Mouse (Mus musculus) neural tube, embryonic 11.5 days (tissue): ENCODE results near the gene Prkab1. TPM values are rescaled to one million over a fixed set of nuclear protein-coding genes. Genes with fewer than 3 reads are reported as not detected.
A peak's percentile ranks its signal among the peaks of the same experiment; 100 is the strongest.

ENCODE experiments used
- ATAC-seq: fragments of 200-750 bp; cut with Nextera tagmentation; 2 replicates; pipeline ENCODE4 v1.8.0; 2017; ENCODE audit warnings: moderate number of reproducible peaks, mild to moderate bottlenecking, moderate TSS enrichment, moderate library complexity; ENCODE audit not compliant: insufficient read depth, low FRiP score, low TSS enrichment
- DNase-seq: peaks from one replicate; pipeline ENCODE4 v3.0.0-alpha.2; 2015; ENCODE audit warnings: low spot score
- H3K27ac ChIP-seq: fragments of 300-500 bp; sonication (generic); 2 replicates; pipeline ENCODE4 v1.5.1; 2014; ENCODE audit warnings: low read depth, mild to moderate bottlenecking, low read length
- H3K27me3 ChIP-seq: fragments of 300-500 bp; sonication (generic); 2 replicates; pipeline ENCODE4 v1.6.1; 2014; ENCODE audit warnings: mild to moderate bottlenecking, low read length, mixed read lengths; ENCODE audit not compliant: control insufficient read depth, insufficient read depth
- H3K36me3 ChIP-seq: fragments of 300-500 bp; sonication (generic); 2 replicates; pipeline ENCODE4 v1.6.1; 2014; ENCODE audit warnings: mild to moderate bottlenecking, low read length, moderate library complexity, mixed read lengths; ENCODE audit not compliant: control insufficient read depth, insufficient read depth
- H3K4me1 ChIP-seq: fragments of 300-500 bp; sonication (generic); 2 replicates; pipeline ENCODE4 v1.6.1; 2014; ENCODE audit warnings: low read length, mixed read lengths; ENCODE audit not compliant: control insufficient read depth, insufficient read depth
- H3K4me2 ChIP-seq: fragments of 300-500 bp; sonication (generic); 2 replicates; pipeline ENCODE4 v1.6.1; 2014; ENCODE audit warnings: low read depth, mild to moderate bottlenecking, moderate library complexity
- H3K4me3 ChIP-seq: fragments of 300-500 bp; sonication (generic); 2 replicates; pipeline ENCODE4 v1.5.1; 2014; ENCODE audit warnings: low read depth, low read length
- H3K9ac ChIP-seq: fragments of 300-500 bp; sonication (generic); 2 replicates; pipeline ENCODE4 v1.6.1; 2014; ENCODE audit warnings: mild to moderate bottlenecking, low read length
- H3K9me3 ChIP-seq: fragments of 300-500 bp; sonication (generic); 2 replicates; pipeline ENCODE4 v1.6.1; 2016; ENCODE audit warnings: low read length; ENCODE audit not compliant: control insufficient read depth
- WGBS: fragments of 180-500 bp; shearing (Covaris S2); extraction: QIAGEN DNeasy Blood & Tissue Kit; methylation state at CpG from one replicate; pipeline ENCODE4 v1.1.7; 2014; 5-methylcytosine and 5-hydroxymethylcytosine counted together
- polyA plus RNA-seq: library from polyadenylated mRNA; unstranded; fragments of >200 nt; fragmentation: Nextera tagmentation; extraction: Ambion mirVana; gene quantifications from 2 replicates; pipeline ENCODE4 v1.2.1, GENCODE M21; 2014

The Prkab1 gene
- polyA plus RNA-seq, 1 experiment from 2014 or later, result 57.5 TPM

- no peak overlapping the region for H3K4me2 ChIP-seq
- H3K27me3 ChIP-seq, result no peaks in the 10 kb centered on the region
- H3K36me3 ChIP-seq, result no peaks in the 10 kb centered on the region
- 26% methylated on average over 11 of the region's 11 CpGs for WGBS
- no peaks in the 10 kb centered on the region for H3K4me1 ChIP-seq
- H3K27ac ChIP-seq, result no peak overlapping the region
- no peak overlapping the region for H3K4me3 ChIP-seq
- no peak for DNase-seq
- H3K9me3 ChIP-seq, result no peaks in the 10 kb centered on the region
- ATAC-seq, result no peak
- H3K9ac ChIP-seq, result no peak overlapping the region
Observed at GRCm38 (mm10) chr5:116039706-116040105, 15.4 kb upstream of the Prkab1 start.

- no peak for ATAC-seq
- H3K27me3 ChIP-seq, result no peaks in the 10 kb centered on the region
- DNase-seq, result no peak
- H3K4me2 ChIP-seq, result no peak overlapping the region
- no peak overlapping the region for H3K4me3 ChIP-seq
- no peaks in the 10 kb centered on the region for H3K9me3 ChIP-seq
- no peaks in the 10 kb centered on the region for H3K4me1 ChIP-seq
- no peak overlapping the region for H3K27ac ChIP-seq
- H3K9ac ChIP-seq, result no peak overlapping the region
- no peaks in the 10 kb centered on the region for H3K36me3 ChIP-seq
- WGBS, result 57% methylated on average over 12 of the region's 12 CpGs
Observed at GRCm38 (mm10) chr5:116037731-116038130, 13.4 kb upstream of the Prkab1 start.

GRCm38 (mm10) chr5:116036465-116036864 lies 12.2 kb upstream of the Prkab1 start:
- Histone ChIP-seq H3K4me1 (no peaks in the 10 kb centered on the region), H3K9me3 (no peaks in the 10 kb centered on the region), H3K27ac (no peak overlapping the region), H3K27me3 (no peaks in the 10 kb centered on the region), H3K9ac (no peak overlapping the region), H3K4me2 (no peak overlapping the region), H3K36me3 (no peaks in the 10 kb centered on the region), H3K4me3 (no peak overlapping the region)
- ATAC-seq, result no peak
- no peak for DNase-seq
- WGBS, result 58% methylated on average over 16 of the region's 16 CpGs

- ATAC-seq (no peak), DNase-seq (peak; percentile 79)
- Histone ChIP-seq H3K27ac (no peak overlapping the region), H3K4me3 (no peak overlapping the region), H3K36me3 (no peaks in the 10 kb centered on the region), H3K9me3 (no peaks in the 10 kb centered on the region), H3K4me1 (no peaks in the 10 kb centered on the region), H3K9ac (no peak overlapping the region), H3K27me3 (no peaks in the 10 kb centered on the region), H3K4me2 (no peak overlapping the region)
- WGBS, result 3% methylated on average over 14 of the region's 14 CpGs
Observed at GRCm38 (mm10) chr5:116031190-116031577, 6.9 kb upstream of the Prkab1 start.

- ATAC-seq, result no peak
- Histone ChIP-seq H3K4me2 (peak overlapping the region; percentile 32), H3K4me3 (no peak overlapping the region), H3K27me3 (no peaks in the 10 kb centered on the region), H3K36me3 (no peaks in the 10 kb centered on the region), H3K9me3 (no peaks in the 10 kb centered on the region), H3K9ac (no peak overlapping the region), H3K4me1 (no peaks in the 10 kb centered on the region), H3K27ac (no peak overlapping the region)
- WGBS, result 6% methylated on average over 19 of the region's 19 CpGs
- no peak for DNase-seq
Observed at GRCm38 (mm10) chr5:116030566-116031189, 6.4 kb upstream of the Prkab1 start.

- no peaks in the 10 kb centered on the region for H3K4me1 ChIP-seq
- no peak overlapping the region for H3K27ac ChIP-seq
- DNase-seq, result no peak
- no peaks in the 10 kb centered on the region for H3K36me3 ChIP-seq
- H3K27me3 ChIP-seq, result no peaks in the 10 kb centered on the region
- H3K9me3 ChIP-seq, result no peaks in the 10 kb centered on the region
- no peak overlapping the region for H3K9ac ChIP-seq
- no peak overlapping the region for H3K4me3 ChIP-seq
- ATAC-seq, result no peak
- WGBS, result 77% methylated on average over 7 of the region's 7 CpGs
- no peak overlapping the region for H3K4me2 ChIP-seq
Observed at GRCm38 (mm10) chr5:116029071-116029470, 4.8 kb upstream of the Prkab1 start.

GRCm38 (mm10) chr5:116026561-116026960 lies 2.3 kb upstream of the Prkab1 start:
- H3K27me3 ChIP-seq, result no peaks in the 10 kb centered on the region
- H3K4me3 ChIP-seq, result no peak overlapping the region
- 90% methylated on average over 14 of the region's 14 CpGs for WGBS
- no peak overlapping the region for H3K4me2 ChIP-seq
- no peaks in the 10 kb centered on the region for H3K9me3 ChIP-seq
- H3K4me1 ChIP-seq, result peaks cover 7% of the 10 kb centered on the region; the same call in 1 of the 2 replicates
- DNase-seq, result no peak
- no peaks in the 10 kb centered on the region for H3K36me3 ChIP-seq
- H3K9ac ChIP-seq, result no peak overlapping the region; the same call in 1 of the 2 replicates
- no peak overlapping the region for H3K27ac ChIP-seq
- ATAC-seq, result no peak

GRCm38 (mm10) chr5:116026107-116026506 lies 1.8 kb upstream of the Prkab1 start:
- Histone ChIP-seq H3K36me3 (no peaks in the 10 kb centered on the region), H3K4me2 (no peak overlapping the region), H3K27ac (no peak overlapping the region), H3K9me3 (no peaks in the 10 kb centered on the region), H3K9ac (no peak overlapping the region), H3K4me3 (no peak overlapping the region), H3K27me3 (no peaks in the 10 kb centered on the region), H3K4me1 (peaks cover 7% of the 10 kb centered on the region; the same call in 1 of the 2 replicates)
- ATAC-seq, result no peak
- 94% methylated on average over 5 of the region's 5 CpGs for WGBS
- DNase-seq, result no peak

GRCm38 (mm10) chr5:116023821-116024284 lies 455 bp downstream of the Prkab1 start:
- Histone ChIP-seq H3K27ac (peak overlapping the region; percentile 46; the same call in 1 of the 2 replicates), H3K9ac (peak overlapping the region; percentile 86), H3K27me3 (no peaks in the 10 kb centered on the region), H3K4me1 (peaks cover 7% of the 10 kb centered on the region; the same call in 1 of the 2 replicates), H3K36me3 (peaks cover 16% of the 10 kb centered on the region), H3K9me3 (no peaks in the 10 kb centered on the region), H3K4me2 (peak overlapping the region; percentile 67), H3K4me3 (peak overlapping the region; percentile 83)
- ATAC-seq, result peak; percentile 75
- WGBS, result under 1% methylated on average over 28 of the region's 28 CpGs
- peak; percentile 43 for DNase-seq
